Mouse (Mus musculus): ENCODE measurements around the gene 6030458C11Rik.

The 6030458C11Rik gene

DNA sequence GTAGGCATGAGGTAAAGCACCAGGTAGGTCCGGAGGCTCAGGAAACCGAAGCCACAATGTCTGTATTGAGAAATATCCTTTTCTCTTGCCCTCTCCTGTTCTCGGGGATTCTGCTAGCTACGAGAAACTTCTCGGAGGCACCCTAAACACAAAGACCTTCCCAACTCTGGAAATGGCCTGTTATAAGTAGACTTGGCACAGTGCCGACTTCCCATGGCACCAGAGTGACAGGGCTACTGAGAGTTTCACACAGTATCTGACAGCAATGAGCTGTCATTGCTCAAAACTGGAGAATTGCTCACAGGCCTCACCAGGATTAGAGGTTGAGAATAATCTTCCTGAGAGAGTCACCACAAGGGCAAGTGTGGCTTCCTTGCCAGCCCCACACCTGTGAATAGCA, 63.7 kb downstream of the 6030458C11Rik start:
- DNase-seq (ENCODE audit: low spot score): no peak

DNA sequence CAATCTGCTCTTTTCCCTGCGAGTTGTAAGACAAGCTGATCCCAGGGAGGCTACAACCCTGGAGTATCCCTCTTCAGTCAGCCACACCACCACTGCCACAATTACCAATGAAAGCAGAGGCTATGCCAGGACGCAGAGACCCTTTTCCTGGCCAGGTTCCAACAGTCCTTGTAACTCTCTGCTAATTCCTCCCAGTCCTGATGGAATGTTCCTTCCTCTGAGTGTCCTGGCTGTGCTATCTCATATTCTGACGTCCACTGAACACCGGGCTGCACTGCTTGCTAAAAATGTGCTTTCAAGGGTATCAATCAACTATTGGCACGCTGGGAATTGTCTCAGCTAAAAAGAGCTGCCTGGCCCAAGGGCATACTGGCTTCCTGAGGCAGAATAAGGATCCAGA, 66.0 kb downstream of the 6030458C11Rik start:
- no peak for DNase-seq (ENCODE audit: low spot score)
